In the genomic region with DNA sequence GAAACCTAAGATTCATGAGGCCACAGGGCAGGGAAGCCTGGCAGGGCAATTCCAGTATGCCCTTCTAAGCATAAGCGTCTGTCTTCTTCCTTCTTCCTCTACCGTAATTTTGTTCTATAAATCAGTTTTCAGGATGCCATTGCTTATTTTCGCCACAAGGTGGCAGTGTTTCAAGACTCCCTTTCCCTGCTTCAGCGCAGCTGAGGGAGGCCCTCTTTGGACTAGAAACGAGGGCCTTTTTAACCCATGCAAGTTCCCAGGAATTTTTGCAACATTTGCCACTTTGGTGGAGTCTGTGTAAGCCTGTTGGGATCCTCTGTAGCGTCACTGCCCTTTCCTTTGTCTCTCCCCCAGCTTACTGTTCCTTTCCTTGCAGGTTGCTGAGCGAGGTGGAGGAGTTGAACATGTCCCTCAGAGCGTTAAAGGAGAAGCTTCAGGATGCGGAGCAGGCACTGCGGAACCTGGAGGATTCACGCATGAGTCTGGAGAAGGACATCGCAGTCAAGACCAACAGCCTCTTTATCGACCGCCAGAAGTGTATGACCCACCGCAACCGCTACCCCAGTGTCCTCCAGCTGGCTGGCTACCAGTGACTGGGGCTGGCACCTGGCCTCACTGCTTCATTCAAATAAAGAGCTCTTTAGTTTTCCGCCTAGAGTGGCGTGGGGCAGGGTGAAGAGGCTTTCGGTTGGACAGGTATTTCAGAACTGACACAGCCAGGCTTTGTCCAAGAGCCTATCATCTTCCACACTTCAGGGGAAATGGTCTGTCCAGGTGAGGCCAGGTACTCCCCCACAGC, we compare ENCODE assay signal across 8 mouse cellular contexts. TPM values are rescaled to one million over a fixed set of nuclear protein-coding genes. Genes with fewer than 3 reads are reported as not detected.
A peak's percentile ranks its signal among the peaks of the same experiment; 100 is the strongest.
DNase-seq lines count a peak whose midpoint lies in the region; ATAC-seq and TF ChIP-seq lines count a peak whose summit lies in the region.

No protein-coding gene starts in this region.

- H3K27me3 ChIP-seq in kidney, adult 2 months (replicated peaks; ENCODE audit: control insufficient read depth, insufficient read depth, low read length) = no peaks in the 10 kb centered on the region
- H3K27me3 ChIP-seq in liver, embryonic 14.5 days (ENCODE audit: control insufficient read depth, insufficient read depth, low read length) = no peaks in the 10 kb centered on the region

- peak; percentile 75 for TF ChIP-seq CTCF in kidney, adult 2 months (conservative IDR thresholded peaks at IDR 0.05; ENCODE audit: insufficient read depth, insufficient read length, low read depth, low read length)
- TF ChIP-seq CTCF in liver, embryonic 14.5 days (IDR thresholded peaks at IDR 0.05; ENCODE audit: low read depth) = peak; percentile 89

- TF ChIP-seq POLR2A in kidney, adult 2 months (IDR thresholded peaks at IDR 0.05; ENCODE audit: low read depth, low read length) = no peak

- H3K4me3 ChIP-seq in kidney, adult 2 months (ENCODE audit: insufficient read depth, low read depth, low read length) = no peak overlapping the region
- H3K4me3 ChIP-seq in liver, embryonic 14.5 days (ENCODE audit: insufficient read depth in 1 of 2, low read depth in 2 of 2, low read length in 2 of 2) = no peak overlapping the region

- no peak overlapping the region for H3K27ac ChIP-seq in kidney, adult 2 months (ENCODE audit: insufficient read depth, low read depth, low read length)
- H3K27ac ChIP-seq in liver, embryonic 14.5 days = no peak overlapping the region

- 33% methylated on average over 19 of the region's 19 CpGs for WGBS in kidney, adult 2 months
- 31% methylated on average over 19 of the region's 19 CpGs for WGBS in liver, embryonic 14.5 days (ENCODE audit: insufficient replicate concordance)

- no peak overlapping the region for H3K9ac ChIP-seq in liver, embryonic 14.5 days (replicated peaks)

- no peak overlapping the region for H3K4me2 ChIP-seq in liver, embryonic 14.5 days (ENCODE audit: low read depth)

- ATAC-seq in liver, embryonic 14.5 days (ENCODE audit: insufficient read depth) = no peak

- TF ChIP-seq EP300 in liver, embryonic 14.5 days (IDR thresholded peaks at IDR 0.05; ENCODE audit: low read depth) = no peak

- peak; percentile 51 for DNase-seq in kidney, adult 2 months
- no peak for DNase-seq in kidney, adult 11 months
- peak; percentile 57 for DNase-seq in Muller cell, postnatal 12 days (ENCODE audit: inconsistent ontology term)
- DNase-seq in cerebellum, postnatal 10 days = peak; percentile 74 to 79
- DNase-seq in hindlimb bud, embryonic 11.5 days (ENCODE audit: extremely low spot score, low read depth, low spot score) = peak; percentile 88
- DNase-seq in liver, embryonic 14.5 days (ENCODE audit: low read depth in 3 of 3, low spot score in 3 of 3) = peak; percentile 20 to 30 (median 22)
- DNase-seq in right cerebral cortex, postnatal 10 days (ENCODE audit: low spot score in 2 of 2) = peak; percentile 77 to 84
- no peak for DNase-seq in urinary bladder, postnatal 10 days (ENCODE audit: low spot score)

- H3K36me3 ChIP-seq in kidney, adult 2 months (ENCODE audit: control insufficient read depth, insufficient read depth, low read length) = no peaks in the 10 kb centered on the region
- no peaks in the 10 kb centered on the region for H3K36me3 ChIP-seq in liver, embryonic 14.5 days (replicated peaks; ENCODE audit: control insufficient read depth, insufficient read depth, low read depth)

- no peaks in the 10 kb centered on the region for H3K4me1 ChIP-seq in kidney, adult 2 months (ENCODE audit: control insufficient read depth, insufficient read depth, low read length)
- H3K4me1 ChIP-seq in liver, embryonic 14.5 days (replicated peaks; ENCODE audit: control insufficient read depth in 2 of 2, insufficient read depth in 2 of 2, low read length in 1 of 2) = no peaks in the 10 kb centered on the region

- H3K9me3 ChIP-seq in liver, embryonic 14.5 days (ENCODE audit: control insufficient read depth, low read length) = no peaks in the 10 kb centered on the region

RNA-seq across cellular contexts. Expression of gene Sstr5, which starts 20.9 kb away (rescaled TPM):
- not detected in 2 replicates for polyA plus RNA-seq in kidney, adult 2 months (2012; rRNA removed)
- 0.01 TPM in 1 of 2 replicates, not detected in the other for polyA plus RNA-seq in liver, embryonic 14.5 days (2012; rRNA removed)
- polyA plus RNA-seq in liver, embryonic 14.5 days (2014; fragmentation: Nextera tagmentation; extraction: Ambion mirVana) = not detected in 2 replicates

RNA-seq across cellular contexts. Expression of gene Tekt4, which starts 21.7 kb away (rescaled TPM):
- polyA plus RNA-seq in kidney, adult 2 months (2012; rRNA removed) = 0.07 and 0.08 TPM in 2 replicates
- 0.07 TPM in 1 of 2 replicates, not detected in the other for polyA plus RNA-seq in liver, embryonic 14.5 days (2012; rRNA removed)
- 0.13 TPM in 1 of 2 replicates, not detected in the other for polyA plus RNA-seq in liver, embryonic 14.5 days (2014; fragmentation: Nextera tagmentation; extraction: Ambion mirVana)

RNA-seq across cellular contexts. Expression of gene Cacna1h, which starts 42.6 kb away (rescaled TPM):
- polyA plus RNA-seq in kidney, adult 2 months (2012; rRNA removed) = 0.44 and 1.3 TPM in 2 replicates
- polyA plus RNA-seq in liver, embryonic 14.5 days (2012; rRNA removed) = 1.2 and 1.3 TPM in 2 replicates
- polyA plus RNA-seq in liver, embryonic 14.5 days (2014; fragmentation: Nextera tagmentation; extraction: Ambion mirVana) = 0.13 and 0.50 TPM in 2 replicates

Comparison
In these comparisons a context has a peak if more than half of its experiments do, and no peak if none do; other contexts are left out.
1. DNase-seq: peak in kidney, adult 2 months (single experiment), Muller cell, postnatal 12 days (single experiment), cerebellum, postnatal 10 days (2 of 2), hindlimb bud, embryonic 11.5 days (single experiment), liver, embryonic 14.5 days (3 of 3) and right cerebral cortex, postnatal 10 days (2 of 2); none in kidney, adult 11 months (single experiment) and urinary bladder, postnatal 10 days (single experiment).